Mouse (Mus musculus) stomach, embryonic 15.5 days (tissue): ENCODE results near the gene Asic2. TPM values are rescaled to one million over a fixed set of nuclear protein-coding genes. Genes with fewer than 3 reads are reported as not detected.

ENCODE experiments used
- ATAC-seq: fragments of 200-750 bp; cut with Nextera tagmentation; 2 replicates; pipeline ENCODE4 v1.8.0; 2017; ENCODE audit warnings: low read depth, moderate number of reproducible peaks, moderate TSS enrichment; ENCODE audit not compliant: insufficient read depth, low FRiP score
- H3K27ac ChIP-seq: fragments of 300-500 bp; sonication (generic); 2 replicates; pipeline ENCODE4 v1.5.1; 2015; ENCODE audit warnings: mild to moderate bottlenecking, inconsistent platforms
- H3K27me3 ChIP-seq: fragments of 300-500 bp; sonication (generic); replicated peaks from 2 replicates; pipeline ENCODE4 v1.6.1; 2015; ENCODE audit warnings: inconsistent platforms
- H3K36me3 ChIP-seq: fragments of 300-500 bp; sonication (generic); 2 replicates; pipeline ENCODE4 v1.6.1; 2015; ENCODE audit warnings: inconsistent platforms
- H3K4me1 ChIP-seq: fragments of 300-500 bp; sonication (generic); 2 replicates; pipeline ENCODE4 v1.6.1; 2015; ENCODE audit warnings: inconsistent platforms
- H3K4me2 ChIP-seq: fragments of 300-500 bp; sonication (generic); 2 replicates; pipeline ENCODE4 v1.6.1; 2015; ENCODE audit warnings: mild to moderate bottlenecking, inconsistent platforms
- H3K4me3 ChIP-seq: fragments of 300-500 bp; sonication (generic); replicated peaks from 2 replicates; pipeline ENCODE4 v1.5.1; 2015; ENCODE audit warnings: inconsistent platforms
- H3K9ac ChIP-seq: fragments of 300-500 bp; sonication (generic); 2 replicates; pipeline ENCODE4 v1.6.1; 2015; ENCODE audit warnings: inconsistent platforms
- H3K9me3 ChIP-seq: fragments of 300-500 bp; sonication (generic); 2 replicates; pipeline ENCODE4 v1.6.1; 2016; ENCODE audit warnings: inconsistent platforms
- WGBS: fragments of 180-500 bp; shearing (Covaris S2); methylation state at CpG from one replicate; pipeline ENCODE4 v1.1.7; 2015; 5-methylcytosine and 5-hydroxymethylcytosine counted together
- polyA plus RNA-seq: library from polyadenylated mRNA; unstranded; fragments of >200 nt; fragmentation: Nextera tagmentation; extraction: Ambion mirVana; gene quantifications from 2 replicates; pipeline ENCODE4 v1.2.1, GENCODE M21; 2015

Gene Asic2
- polyA plus RNA-seq, 1 experiment from 2014 or later, result 0.65 TPM

DNA sequence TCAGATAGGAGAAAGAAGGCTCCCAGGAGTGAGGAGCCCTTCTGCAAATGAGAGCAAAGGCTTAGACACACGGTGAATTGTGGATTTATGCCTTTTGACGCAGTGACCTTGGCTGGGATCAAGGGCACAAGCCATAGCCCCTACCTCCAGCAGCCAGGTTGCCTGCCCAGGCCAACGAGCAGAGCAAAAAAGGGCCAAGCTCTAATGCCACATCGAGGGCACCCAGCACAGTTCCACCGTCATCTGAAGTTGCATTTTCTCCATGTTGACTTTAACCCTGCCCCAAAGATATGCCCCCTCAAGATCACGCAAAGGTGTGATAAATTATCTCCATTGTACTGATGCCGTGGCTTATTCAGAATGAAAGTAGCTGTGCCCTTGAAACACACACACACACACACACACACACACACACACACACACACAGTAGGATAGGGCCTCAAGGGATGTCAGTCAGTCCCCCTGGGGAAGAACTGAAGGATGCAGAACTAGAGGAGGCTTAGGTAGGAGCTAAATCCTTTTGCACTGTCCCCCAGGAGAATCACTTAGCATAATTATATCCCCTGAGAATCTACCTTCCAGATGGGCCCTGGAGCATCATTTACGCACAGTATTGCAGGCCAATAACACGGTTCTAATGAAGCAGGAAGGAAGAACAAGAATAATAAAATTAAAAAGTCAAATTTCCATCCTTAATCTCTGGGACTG, 96.6 kb downstream of the Asic2 start:
- no peak overlapping the region for H3K27ac ChIP-seq
- no peaks in the 10 kb centered on the region for H3K4me1 ChIP-seq
- H3K4me2 ChIP-seq, result no peak overlapping the region
- WGBS, result 34% methylated on average over 9 of the region's 9 CpGs
- H3K9me3 ChIP-seq, result no peaks in the 10 kb centered on the region
- no peak overlapping the region for H3K4me3 ChIP-seq
- no peaks in the 10 kb centered on the region for H3K27me3 ChIP-seq
- no peak overlapping the region for H3K9ac ChIP-seq
- no peaks in the 10 kb centered on the region for H3K36me3 ChIP-seq
- ATAC-seq, result no peak

DNA sequence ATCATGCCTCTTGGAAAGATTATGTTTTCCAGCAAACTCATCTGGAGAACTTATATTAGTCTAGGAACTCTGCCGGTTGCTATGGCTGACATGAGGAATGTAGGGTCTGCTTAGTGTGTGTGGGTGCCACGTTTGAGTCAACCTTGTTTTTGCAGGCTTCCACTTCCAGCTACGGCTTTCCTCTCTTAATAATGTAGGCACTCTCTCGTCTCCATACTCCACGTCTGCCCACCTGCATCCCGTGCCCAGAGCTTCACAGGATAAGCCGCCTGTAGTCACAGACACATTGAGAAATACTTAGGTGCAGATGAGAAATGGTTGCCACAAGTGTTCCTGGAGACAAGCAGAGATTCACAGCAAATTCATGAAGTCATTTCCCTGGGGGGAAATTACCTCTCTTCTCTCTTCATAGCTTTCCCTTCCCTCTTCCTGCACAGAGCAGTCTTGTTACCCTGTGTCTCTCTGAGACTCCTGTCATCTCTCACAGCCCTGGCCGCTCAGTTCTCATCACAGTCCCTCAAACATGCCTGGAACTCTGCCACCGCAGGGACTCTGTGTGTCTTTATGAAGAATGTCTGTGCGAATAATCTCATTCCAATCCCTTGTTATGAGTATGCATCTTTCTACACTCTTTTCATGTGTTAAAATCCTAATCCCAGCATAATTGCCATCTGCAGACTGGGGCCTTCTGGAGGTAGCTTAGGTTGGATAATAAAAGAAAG, 102.4 kb downstream of the Asic2 start:
- no peaks in the 10 kb centered on the region for H3K27me3 ChIP-seq
- H3K36me3 ChIP-seq, result no peaks in the 10 kb centered on the region
- H3K4me2 ChIP-seq, result no peak overlapping the region
- H3K9me3 ChIP-seq, result no peaks in the 10 kb centered on the region
- no peaks in the 10 kb centered on the region for H3K4me1 ChIP-seq
- no peak overlapping the region for H3K9ac ChIP-seq
- no peak overlapping the region for H3K4me3 ChIP-seq
- 65% methylated on average over 10 of the region's 10 CpGs for WGBS
- ATAC-seq, result no peak
- H3K27ac ChIP-seq, result no peak overlapping the region

DNA sequence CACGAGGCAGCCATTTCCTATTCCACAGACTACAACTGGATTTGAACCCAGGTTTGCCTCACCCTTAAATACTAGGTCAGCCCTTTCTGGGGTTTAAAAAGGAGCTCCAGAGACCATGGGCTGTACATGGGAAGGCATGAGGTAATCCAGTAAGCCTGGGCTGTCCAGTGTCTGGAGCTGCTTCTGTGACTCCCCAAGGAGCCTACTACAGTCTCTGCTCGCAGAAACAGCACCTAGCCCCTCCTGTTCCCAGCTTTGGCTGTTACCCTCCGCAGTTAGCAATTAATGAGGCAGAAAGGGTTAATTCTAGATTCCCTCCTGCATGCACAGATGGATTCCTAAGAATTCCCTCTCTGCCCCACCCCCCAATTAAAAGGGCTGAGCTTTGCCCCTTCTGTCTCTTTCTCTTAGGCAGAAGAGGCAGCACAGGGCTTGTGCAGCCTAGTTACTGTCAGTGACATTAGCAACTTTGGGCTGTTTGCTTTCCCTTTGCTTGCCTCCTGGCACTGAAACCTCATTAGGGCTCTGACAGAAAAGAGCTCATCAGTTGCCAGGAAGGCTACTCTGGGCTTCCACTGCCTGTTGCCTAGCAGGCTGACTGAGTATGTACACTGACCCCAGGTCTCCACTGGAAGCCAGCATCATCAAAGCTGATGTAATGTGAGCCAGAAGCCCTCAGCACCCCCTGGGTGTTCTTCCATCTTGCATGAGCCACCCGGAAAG, 107.8 kb downstream of the Asic2 start, which contains the start of gene 5530401A14Rik:
5530401A14Rik (plus strand) TSS at position 424 of the 723 bp plus-strand sequence.
- no peaks in the 10 kb centered on the region for H3K4me1 ChIP-seq
- ATAC-seq, result no peak
- H3K27me3 ChIP-seq, result no peaks in the 10 kb centered on the region
- no peak within 1 kb of the TSS for H3K4me3 ChIP-seq
- 40% methylated on average over 4 of the region's 4 CpGs for WGBS
- no peak within 1 kb of the TSS for H3K4me2 ChIP-seq
- H3K27ac ChIP-seq, result no peak within 1 kb of the TSS
- H3K9ac ChIP-seq, result no peak within 1 kb of the TSS
- H3K36me3 ChIP-seq, result no peaks in the 10 kb centered on the region
- no peaks in the 10 kb centered on the region for H3K9me3 ChIP-seq

DNA sequence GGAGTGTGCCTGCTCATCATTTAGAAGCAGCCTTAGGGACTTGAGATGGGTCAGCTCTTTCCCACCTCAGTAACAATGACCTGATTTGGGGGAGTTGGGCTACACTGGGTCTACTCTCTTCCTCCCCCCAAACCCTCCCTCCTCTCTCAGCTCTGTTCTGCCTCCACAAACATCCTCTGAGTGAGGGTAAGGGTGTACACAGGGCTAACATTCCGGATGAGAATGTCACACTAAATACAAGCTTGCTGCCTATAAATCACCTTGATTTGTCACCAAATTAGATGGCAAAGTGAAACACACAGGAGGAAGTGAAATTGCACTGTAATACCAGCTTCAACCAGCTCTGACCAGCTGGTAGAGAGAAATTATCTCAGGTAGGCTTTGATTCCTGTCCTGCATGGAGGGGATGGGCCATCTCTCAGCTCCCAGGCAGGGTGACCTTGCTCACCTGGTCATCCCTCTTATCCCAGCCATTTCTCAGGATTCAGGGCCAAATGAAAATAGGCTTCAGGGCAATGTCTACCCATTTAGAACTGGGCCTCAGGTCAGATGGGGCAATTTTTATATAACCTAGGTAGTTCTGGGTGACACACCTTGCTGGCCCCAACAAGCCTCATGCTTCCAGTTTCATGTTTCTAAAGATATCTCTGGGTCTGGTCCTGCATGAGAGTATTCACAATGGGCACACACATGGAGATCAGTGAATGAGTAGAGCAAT, 120.3 kb downstream of the Asic2 start:
- Histone ChIP-seq H3K9ac (no peak overlapping the region), H3K36me3 (no peaks in the 10 kb centered on the region), H3K9me3 (no peaks in the 10 kb centered on the region), H3K27me3 (no peaks in the 10 kb centered on the region), H3K4me1 (0 out of 2 replicates have a peak, but pooled peaks cover 3% of the 10 kb centered on the region), H3K4me3 (no peak overlapping the region), H3K27ac (no peak overlapping the region), H3K4me2 (no peak overlapping the region)
- ATAC-seq, result no peak
- 30% methylated on average over 1 of the region's 1 CpGs for WGBS

DNA sequence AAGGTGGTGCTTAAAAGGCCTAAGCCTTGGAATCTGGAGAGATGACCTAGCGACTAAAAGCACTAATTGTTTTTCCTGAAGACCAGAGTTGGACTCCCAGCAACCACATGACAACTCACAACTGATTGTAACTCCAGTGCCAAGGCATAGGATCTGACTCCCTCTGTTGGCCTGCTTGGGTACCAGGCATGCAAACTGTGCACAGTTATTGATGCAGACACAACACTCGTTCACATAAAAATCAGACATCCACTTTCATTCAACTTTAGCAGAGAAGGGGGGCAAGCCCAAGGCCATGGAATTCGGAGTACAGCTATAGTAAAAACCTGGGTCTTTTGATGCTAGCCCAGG, 122.6 kb downstream of the Asic2 start:
- Histone ChIP-seq H3K9ac (no peak overlapping the region), H3K9me3 (no peaks in the 10 kb centered on the region), H3K27me3 (no peaks in the 10 kb centered on the region), H3K4me1 (0 out of 2 replicates have a peak, but pooled peaks cover 3% of the 10 kb centered on the region), H3K36me3 (no peaks in the 10 kb centered on the region), H3K4me2 (no peak overlapping the region), H3K4me3 (no peak overlapping the region), H3K27ac (no peak overlapping the region)
- 77% methylated on average over 3 of the region's 3 CpGs for WGBS
- ATAC-seq, result no peak

DNA sequence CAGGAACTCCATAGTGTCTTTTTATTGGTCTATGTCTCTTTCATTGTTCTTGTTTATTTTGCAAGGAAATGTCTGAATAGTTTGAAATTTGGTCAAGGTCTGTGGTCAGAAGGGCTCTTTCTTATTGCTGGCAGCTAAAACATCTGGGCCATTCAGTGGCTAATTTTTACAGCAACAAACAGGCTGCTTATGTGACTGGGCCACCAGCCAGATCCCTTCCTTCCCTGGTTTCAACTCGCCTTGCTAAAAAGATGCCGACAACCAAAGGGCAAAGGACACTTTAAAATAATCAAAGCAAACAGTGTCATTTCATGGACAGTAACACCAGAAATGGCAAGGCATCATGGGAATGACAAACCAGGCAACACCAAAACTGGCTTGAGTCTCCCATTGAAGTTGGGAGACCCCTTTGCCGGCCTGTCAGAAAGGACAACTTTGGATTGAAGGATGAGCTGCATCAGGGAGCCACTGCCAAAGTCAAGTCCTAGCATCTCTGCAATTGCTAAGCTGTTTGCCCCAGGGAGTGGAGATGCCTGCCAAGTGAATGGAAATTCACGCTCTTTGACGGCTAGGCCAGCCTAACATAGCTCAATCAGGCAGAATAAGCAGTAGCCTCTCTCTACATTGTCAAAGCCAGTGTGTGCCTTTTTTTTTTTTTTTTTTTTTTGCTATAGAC, 123.1 kb downstream of the Asic2 start:
- Histone ChIP-seq H3K4me2 (no peak overlapping the region), H3K27me3 (no peaks in the 10 kb centered on the region), H3K9me3 (no peaks in the 10 kb centered on the region), H3K36me3 (no peaks in the 10 kb centered on the region), H3K4me1 (0 out of 2 replicates have a peak, but pooled peaks cover 3% of the 10 kb centered on the region), H3K27ac (no peak overlapping the region), H3K9ac (no peak overlapping the region), H3K4me3 (no peak overlapping the region)
- no peak for ATAC-seq
- 58% methylated on average over 5 of the region's 5 CpGs for WGBS

DNA sequence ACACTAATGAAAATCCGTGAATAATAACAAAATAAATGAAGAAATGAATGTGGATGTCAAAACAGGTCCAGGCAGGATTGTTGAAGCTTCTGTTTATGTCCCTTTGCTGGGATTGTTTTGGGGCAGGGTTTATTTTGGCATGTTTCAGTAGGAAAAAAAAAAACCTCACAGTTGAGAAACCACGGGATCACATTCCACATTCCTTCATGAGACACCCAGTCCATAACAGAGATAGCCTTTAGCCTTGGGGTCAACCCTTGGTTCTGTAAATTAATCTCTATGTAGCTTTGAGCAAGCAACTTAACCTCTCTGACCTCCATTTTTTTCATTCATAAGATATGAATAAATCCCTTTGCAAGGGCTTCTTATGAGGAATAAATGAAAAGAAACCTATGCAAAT, 127.3 kb downstream of the Asic2 start:
- Histone ChIP-seq H3K4me1 (0 out of 2 replicates have a peak, but pooled peaks cover 3% of the 10 kb centered on the region), H3K27ac (no peak overlapping the region), H3K9me3 (no peaks in the 10 kb centered on the region), H3K36me3 (no peaks in the 10 kb centered on the region), H3K4me3 (no peak overlapping the region), H3K27me3 (no peaks in the 10 kb centered on the region), H3K9ac (no peak overlapping the region), H3K4me2 (no peak overlapping the region)
- WGBS, result 32% methylated on average over 2 of the region's 2 CpGs
- no peak for ATAC-seq

DNA sequence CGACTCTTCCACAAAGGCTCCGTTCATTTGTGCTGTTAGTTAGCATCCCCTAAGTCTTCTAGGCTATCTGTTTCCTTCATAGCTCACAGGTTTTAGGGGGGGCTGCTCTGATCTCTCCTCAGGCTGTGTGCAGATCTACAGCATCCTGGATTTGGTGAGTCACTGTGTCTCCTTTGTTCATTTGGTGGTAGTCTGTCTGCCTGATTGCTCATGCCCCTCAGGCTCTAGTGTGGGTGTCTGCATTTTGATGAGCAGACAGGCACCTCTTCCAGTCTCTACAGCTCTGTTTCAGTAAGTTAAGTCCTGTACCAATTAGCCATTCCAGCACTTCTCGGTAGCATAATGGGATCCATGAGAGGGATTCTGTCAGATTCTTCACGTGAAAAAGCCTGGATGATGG, 129.8 kb downstream of the Asic2 start:
- Histone ChIP-seq H3K27me3 (no peaks in the 10 kb centered on the region), H3K9ac (no peak overlapping the region), H3K36me3 (no peaks in the 10 kb centered on the region), H3K9me3 (no peaks in the 10 kb centered on the region), H3K27ac (no peak overlapping the region), H3K4me2 (no peak overlapping the region), H3K4me3 (no peak overlapping the region), H3K4me1 (no peaks in the 10 kb centered on the region)
- ATAC-seq, result no peak
- WGBS, result 67% methylated on average over 4 of the region's 4 CpGs

DNA sequence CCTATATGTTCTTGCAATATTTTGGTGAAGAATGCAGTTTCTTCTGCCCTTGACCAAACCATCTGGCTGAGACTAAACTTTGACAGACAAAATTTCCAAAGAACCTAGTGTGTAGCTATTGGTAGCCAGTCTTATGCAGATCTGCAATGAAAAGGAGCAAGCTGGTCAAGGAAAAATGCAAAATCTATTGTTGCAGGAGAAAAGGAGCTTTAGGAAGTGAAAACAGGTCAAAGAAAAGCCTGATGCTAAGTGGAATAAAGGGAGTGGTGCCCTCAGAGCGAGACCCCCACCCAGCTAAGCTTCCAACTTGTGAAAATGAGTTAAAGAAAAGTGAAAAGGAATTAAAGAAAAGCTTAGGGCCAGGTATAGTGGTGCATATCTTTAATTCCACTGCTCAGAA, 135.9 kb downstream of the Asic2 start:
- Histone ChIP-seq H3K4me2 (no peak overlapping the region), H3K27me3 (no peaks in the 10 kb centered on the region), H3K9ac (no peak overlapping the region), H3K4me1 (no peaks in the 10 kb centered on the region), H3K36me3 (no peaks in the 10 kb centered on the region), H3K4me3 (no peak overlapping the region), H3K9me3 (no peaks in the 10 kb centered on the region), H3K27ac (no peak overlapping the region)
- ATAC-seq, result no peak
- WGBS, result 66% methylated on average over 1 of the region's 1 CpGs

DNA sequence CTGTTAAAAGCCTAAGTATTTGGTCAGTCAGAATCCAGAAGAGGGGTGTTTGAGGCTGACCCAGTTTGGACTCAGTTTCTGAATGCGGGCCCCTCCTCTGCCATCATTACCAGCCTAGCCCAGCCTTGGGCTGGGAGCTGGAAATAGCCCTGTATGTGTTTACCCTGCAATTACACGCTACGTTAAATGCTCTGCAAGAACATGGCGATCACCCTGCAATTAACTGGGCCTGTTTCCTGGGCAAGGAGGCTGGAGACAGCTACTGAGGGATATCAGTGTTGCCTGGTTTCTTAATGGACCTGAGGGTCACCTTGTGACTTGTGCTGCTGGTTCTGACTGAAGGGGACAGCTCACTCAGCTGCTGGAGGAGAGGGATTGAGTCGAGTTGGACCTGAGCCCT, 151.7 kb downstream of the Asic2 start:
- H3K27ac ChIP-seq, result no peak overlapping the region
- no peaks in the 10 kb centered on the region for H3K36me3 ChIP-seq
- no peak for ATAC-seq
- H3K27me3 ChIP-seq, result no peaks in the 10 kb centered on the region
- H3K4me3 ChIP-seq, result no peak overlapping the region
- H3K4me2 ChIP-seq, result no peak overlapping the region
- H3K4me1 ChIP-seq, result no peaks in the 10 kb centered on the region
- H3K9me3 ChIP-seq, result no peaks in the 10 kb centered on the region
- 65% methylated on average over 5 of the region's 5 CpGs for WGBS
- no peak overlapping the region for H3K9ac ChIP-seq

DNA sequence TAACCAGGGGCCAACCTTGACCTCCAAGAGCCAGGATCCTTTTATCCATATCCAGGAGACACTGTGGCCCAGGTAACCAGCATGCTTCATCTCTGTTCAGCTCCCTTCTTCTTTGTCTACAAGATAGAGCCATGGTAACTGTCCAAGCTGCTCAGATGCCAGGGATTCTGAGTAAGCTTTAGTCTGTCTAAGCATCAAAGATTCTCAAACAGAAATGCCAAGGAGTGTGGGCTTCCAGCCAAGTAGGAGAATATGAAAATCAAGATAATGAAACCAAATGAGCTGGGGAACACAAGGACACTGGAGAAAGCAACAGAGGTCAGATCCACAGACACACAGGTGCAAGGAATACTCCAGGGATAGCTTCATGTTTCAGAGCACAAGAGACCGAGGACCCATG, 153.4 kb downstream of the Asic2 start:
- no peaks in the 10 kb centered on the region for H3K4me1 ChIP-seq
- H3K9ac ChIP-seq, result no peak overlapping the region
- H3K27ac ChIP-seq, result no peak overlapping the region
- H3K36me3 ChIP-seq, result no peaks in the 10 kb centered on the region
- 79% methylated on average over 1 of the region's 1 CpGs for WGBS
- H3K4me3 ChIP-seq, result no peak overlapping the region
- no peaks in the 10 kb centered on the region for H3K9me3 ChIP-seq
- no peak overlapping the region for H3K4me2 ChIP-seq
- H3K27me3 ChIP-seq, result no peaks in the 10 kb centered on the region
- ATAC-seq, result no peak
